In the genomic region with DNA sequence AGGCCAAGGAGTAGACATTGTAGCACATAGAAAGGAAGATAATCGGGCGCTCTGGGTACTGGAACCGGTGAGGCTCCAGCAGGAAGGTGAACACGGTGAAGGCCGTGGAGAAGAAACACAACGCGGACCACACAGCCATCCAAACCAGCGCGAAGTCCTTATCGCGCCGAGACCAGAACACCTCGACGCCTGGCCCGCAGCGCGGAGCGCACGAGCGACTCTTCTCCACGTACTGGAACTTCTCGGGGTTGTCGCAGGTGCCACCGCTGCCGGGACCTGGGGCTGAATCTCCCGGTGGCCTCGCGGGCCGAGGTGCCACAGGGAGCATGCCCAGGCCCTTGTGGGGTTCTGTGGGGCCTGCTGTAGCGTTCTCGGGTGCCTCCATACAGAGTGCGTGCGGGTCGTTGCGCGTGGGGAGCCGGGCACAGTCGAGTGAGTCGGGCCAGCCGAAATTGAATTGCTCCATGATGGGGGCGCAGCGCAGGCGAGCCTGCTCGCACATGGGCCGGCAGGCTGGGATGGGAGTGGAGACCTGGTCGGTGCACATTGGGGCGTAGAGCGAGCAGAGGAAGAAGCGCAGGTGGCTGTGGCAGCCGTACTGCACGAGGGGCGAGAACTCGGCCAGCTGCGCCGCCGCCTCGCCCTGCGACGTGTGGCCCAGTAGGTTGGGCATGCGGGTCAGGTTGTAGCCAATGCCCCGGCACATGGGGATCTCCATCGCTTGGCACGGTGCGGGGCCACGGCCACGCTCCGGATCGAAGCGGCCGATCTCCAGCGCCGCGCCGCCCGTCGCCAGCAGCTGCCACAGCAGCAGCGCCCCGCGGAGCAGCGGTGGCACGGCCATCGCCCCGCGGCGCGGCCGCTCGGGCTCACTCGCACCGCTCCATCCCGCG, we compare ENCODE assay signal across 8 mouse cellular contexts. TPM values are rescaled to one million over a fixed set of nuclear protein-coding genes. Genes with fewer than 3 reads are reported as not detected.
A peak's percentile ranks its signal among the peaks of the same experiment; 100 is the strongest.
DNase-seq lines count a peak whose midpoint lies in the region; ATAC-seq and TF ChIP-seq lines count a peak whose summit lies in the region.

No protein-coding gene starts in this region.

- in situ Hi-C loops in Patski (cut with MboI; ENCODE audit: low pct_unique_long_range_greater_than_20kb): no loop called here

- TF ChIP-seq POLR2A in embryonic fibroblast, embryonic 13.5 days (IDR thresholded peaks at IDR 0.05; ENCODE audit: low read depth, low read length): no peak

- no peak overlapping the region for H3K27ac ChIP-seq in kidney, postnatal 0 days
- no peak overlapping the region for H3K27ac ChIP-seq in embryonic fibroblast, embryonic 13.5 days (ENCODE audit: insufficient read depth, low read length)
- no peak overlapping the region for H3K27ac ChIP-seq in intestine, embryonic 14.5 days (ENCODE audit: low read depth)
- H3K27ac ChIP-seq in midbrain, embryonic 15.5 days: 0 out of 2 replicates have a peak overlapping the region, but pooled peaks have one; percentile 43

- peak overlapping the region; percentile 32; the same call in 1 of the 2 replicates for H3K9ac ChIP-seq in kidney, postnatal 0 days (ENCODE audit: low read depth, low read length)
- peak overlapping the region; percentile 39; the same call in 1 of the 2 replicates for H3K9ac ChIP-seq in intestine, embryonic 14.5 days (ENCODE audit: low read length)
- H3K9ac ChIP-seq in midbrain, embryonic 15.5 days: peak overlapping the region; percentile 37

- peak; percentile 10 for DNase-seq in kidney, postnatal 0 days (ENCODE audit: low spot score)
- DNase-seq in kidney, adult 18-20 months: no peak
- no peak for DNase-seq in Patski (ENCODE audit: low read depth, low spot score)
- peak; percentile 75 for DNase-seq in intestine, embryonic 14.5 days (ENCODE audit: low spot score)
- DNase-seq in left cerebral cortex, postnatal 36 days (ENCODE audit: low spot score in 2 of 2): no peak
- DNase-seq in layer of hippocampus, adult 9-10 months (ENCODE audit: low spot score): no peak

- H3K4me1 ChIP-seq in kidney, postnatal 0 days (replicated peaks; ENCODE audit: insufficient read depth, low read length): peaks cover 6% of the 10 kb centered on the region; the same call in 1 of the 2 replicates
- peaks cover 2% of the 10 kb centered on the region; the same call in 1 of the 2 replicates for H3K4me1 ChIP-seq in embryonic fibroblast, embryonic 13.5 days (ENCODE audit: control insufficient read depth, insufficient read depth, low read length)
- peaks cover 2% of the 10 kb centered on the region; the same call in 1 of the 2 replicates for H3K4me1 ChIP-seq in intestine, embryonic 14.5 days (replicated peaks; ENCODE audit: control insufficient read depth, insufficient read depth, low read length)
- peaks cover 36% of the 10 kb centered on the region for H3K4me1 ChIP-seq in midbrain, embryonic 15.5 days

- POLR2A ChIA-PET in Patski (lab: Charles Lee): interaction anchor here (0.6 kb wide), 1 partner anchor 8 kb away, joined by 3 read pairs; no protein-coding TSS in a partner anchor

- peaks cover 11% of the 10 kb centered on the region; the same call in 1 of the 2 replicates for H3K36me3 ChIP-seq in kidney, postnatal 0 days (ENCODE audit: insufficient read depth, low read length)
- peaks cover 18% of the 10 kb centered on the region for H3K36me3 ChIP-seq in intestine, embryonic 14.5 days (ENCODE audit: control insufficient read depth, insufficient read depth, low read length)
- H3K36me3 ChIP-seq in midbrain, embryonic 15.5 days (replicated peaks): peaks cover 5% of the 10 kb centered on the region; the same call in 1 of the 2 replicates

- peak overlapping the region; percentile 46 for H3K4me3 ChIP-seq in kidney, postnatal 0 days (replicated peaks; ENCODE audit: low read depth, low read length)
- H3K4me3 ChIP-seq in embryonic fibroblast, embryonic 13.5 days (ENCODE audit: insufficient read depth, low read length): peak overlapping the region; percentile 20
- peak overlapping the region; percentile 47 for H3K4me3 ChIP-seq in intestine, embryonic 14.5 days (ENCODE audit: low read depth, low read length)
- peak overlapping the region; percentile 53 for H3K4me3 ChIP-seq in midbrain, embryonic 15.5 days

- CTCF ChIA-PET in Patski (lab: Charles Lee): no interaction called here

- WGBS in kidney, postnatal 0 days: 1% methylated on average over 78 of the region's 92 CpGs
- WGBS in intestine, embryonic 14.5 days: 2% methylated on average over 85 of the region's 92 CpGs
- WGBS in midbrain, embryonic 15.5 days: 2% methylated on average over 80 of the region's 92 CpGs

- H3K9me3 ChIP-seq in kidney, postnatal 0 days (replicated peaks; ENCODE audit: low read length): no peaks in the 10 kb centered on the region
- no peaks in the 10 kb centered on the region for H3K9me3 ChIP-seq in intestine, embryonic 14.5 days (ENCODE audit: control insufficient read depth, low read length)
- H3K9me3 ChIP-seq in midbrain, embryonic 15.5 days: no peaks in the 10 kb centered on the region

- H3K27me3 ChIP-seq in kidney, postnatal 0 days (ENCODE audit: insufficient read depth, low read length): 0 out of 2 replicates have a peak, but pooled peaks cover 8% of the 10 kb centered on the region
- H3K27me3 ChIP-seq in Patski: no peaks in the 10 kb centered on the region
- H3K27me3 ChIP-seq in intestine, embryonic 14.5 days (replicated peaks; ENCODE audit: control insufficient read depth, insufficient read depth, low read length): peaks cover 28% of the 10 kb centered on the region
- H3K27me3 ChIP-seq in midbrain, embryonic 15.5 days (replicated peaks): peaks cover 18% of the 10 kb centered on the region; the same call in 1 of the 2 replicates

- TF ChIP-seq CTCF in kidney, postnatal 0 days (IDR thresholded peaks at IDR 0.05; ENCODE audit: low read depth): no peak
- no peak for TF ChIP-seq CTCF in Patski (IDR thresholded peaks at IDR 0.05)
- TF ChIP-seq CTCF in embryonic fibroblast, embryonic 13.5 days (IDR thresholded peaks at IDR 0.05; ENCODE audit: borderline replicate concordance, insufficient read depth, low read length): no peak

- peak; percentile 50 for ATAC-seq in kidney, postnatal 0 days (replicated peaks; ENCODE audit: low FRiP score, low read depth)
- ATAC-seq in Patski: peak; percentile 40
- ATAC-seq in intestine, embryonic 14.5 days (replicated peaks; ENCODE audit: low FRiP score, low TSS enrichment, low read depth): peak; percentile 45
- peak; percentile 58 for ATAC-seq in midbrain, embryonic 15.5 days (replicated peaks)

- peak overlapping the region; percentile 91 for H3K4me2 ChIP-seq in kidney, postnatal 0 days (ENCODE audit: low read length)
- peak overlapping the region; percentile 99 for H3K4me2 ChIP-seq in intestine, embryonic 14.5 days (ENCODE audit: low read length)
- H3K4me2 ChIP-seq in midbrain, embryonic 15.5 days: peak overlapping the region; percentile 87

- intact Hi-C loops in left cerebral cortex, postnatal 36 days (cut with DNase I): no loop called here

RNA-seq across cellular contexts. Expression of gene Fzd9, which starts 0.6 kb away (rescaled TPM):
- 0.65 and 0.93 TPM in 2 replicates for polyA plus RNA-seq in kidney, postnatal 0 days (2015; fragmentation: Nextera tagmentation; extraction: Ambion mirVana)
- polyA plus RNA-seq in Patski (2021): 0.39 TPM
- not detected in 2 replicates for polyA plus RNA-seq in embryonic fibroblast, embryonic 13.5 days (2011; ENCODE audit: insufficient read length, low read depth, missing spikeins)
- 0.65 and 1.2 TPM in 2 replicates for polyA plus RNA-seq in intestine, embryonic 14.5 days (2014; fragmentation: Nextera tagmentation; extraction: Ambion mirVana)
- 11.5 and 15.4 TPM in 2 replicates for polyA plus RNA-seq in midbrain, embryonic 15.5 days (2015; fragmentation: Nextera tagmentation; extraction: Ambion mirVana)
- total RNA-seq in left cerebral cortex, postnatal 36 days (2021): 1 to 10 TPM; 5.1 to 6.7 TPM

Comparison
In these comparisons a context has a peak if more than half of its experiments do, and no peak if none do; other contexts are left out.
1. DNase-seq: peak in kidney, postnatal 0 days (single experiment) and intestine, embryonic 14.5 days (single experiment); none in kidney, adult 18-20 months (single experiment), Patski (single experiment), left cerebral cortex, postnatal 36 days (0 of 2) and layer of hippocampus, adult 9-10 months (single experiment).
2. Peak in every context shown above with its lines, with median percentiles within 50 percentile points of each other: ATAC-seq, H3K4me2 ChIP-seq, H3K4me3 ChIP-seq and H3K9ac ChIP-seq.